Mouse (Mus musculus) CH12F3 (cell line): ENCODE results near the gene Alg9.

Source experiments
- in situ Hi-C: fragments of 300-500 bp; cut with MboI; formaldehyde crosslinking; loops from 2 replicates; pipeline ENCODE4 v1.14.3; 2020; ENCODE audit warnings: low sequenced_read_pairs

The Alg9 gene

GRCm38 (mm10) chr9:50774991-50775612 lies at the start of gene Alg9, which contains the start of gene 1110032A03Rik:
TSS of gene Alg9 (plus strand) at chr9:50775019.
TSS of gene 1110032A03Rik (minus strand) at chr9:50775520.
- in situ Hi-C loops, result no loop called here

- in situ Hi-C loops, result no loop called here
These were observed 48.8 kb upstream of the Alg9 start for GRCm38 (mm10) chr9:50725921-50726590.

- in situ Hi-C loops, result no loop called here
These were observed 47.5 kb upstream of the Alg9 start for GRCm38 (mm10) chr9:50727171-50727924.

GRCm38 (mm10) chr9:50727925-50728651 lies 46.7 kb upstream of the Alg9 start:
- in situ Hi-C loops, result no loop called here

GRCm38 (mm10) chr9:50729600-50729999 lies 45.2 kb upstream of the Alg9 start:
- in situ Hi-C loops, result no loop called here

DNA sequence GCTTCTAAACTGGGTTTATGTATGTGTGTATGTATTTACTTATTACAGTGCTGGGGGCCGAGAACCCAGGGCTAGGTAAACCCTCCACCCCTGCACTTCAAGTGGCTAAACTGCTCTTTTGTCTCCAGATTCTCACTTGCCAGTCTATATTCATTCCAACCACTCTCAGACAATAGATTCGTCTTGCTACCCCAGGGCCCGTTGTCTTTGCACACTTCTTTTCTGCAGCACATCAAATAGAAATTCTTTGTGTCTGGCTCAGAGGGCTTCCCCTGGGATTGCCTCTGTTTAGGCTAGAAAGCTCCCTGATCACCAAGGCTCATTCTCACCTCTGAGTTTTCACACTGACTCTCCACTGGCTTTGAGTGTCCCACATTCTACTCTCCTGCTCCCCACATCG lies 42.3 kb upstream of the Alg9 start:
- in situ Hi-C loops, result no loop called here

DNA sequence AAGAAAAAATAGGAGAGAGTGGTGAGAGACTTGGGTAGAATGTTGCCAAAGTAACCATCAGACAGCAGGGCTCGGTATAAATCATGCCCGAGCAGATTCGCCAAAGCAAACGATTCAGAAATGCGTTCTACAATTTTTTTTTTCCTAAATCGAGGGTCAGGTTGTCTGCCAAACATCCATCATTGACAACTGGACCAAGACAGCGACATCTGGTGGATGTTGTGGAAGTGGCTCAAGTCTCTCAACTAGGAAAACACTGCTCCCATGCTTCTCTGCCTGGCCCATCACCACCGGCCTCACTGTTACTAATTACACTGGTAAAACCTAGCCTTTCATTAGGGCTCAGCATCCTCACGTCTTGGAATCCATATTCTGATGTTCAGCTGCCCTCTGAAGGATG lies 39.8 kb upstream of the Alg9 start:
- in situ Hi-C loops, result no loop called here

DNA sequence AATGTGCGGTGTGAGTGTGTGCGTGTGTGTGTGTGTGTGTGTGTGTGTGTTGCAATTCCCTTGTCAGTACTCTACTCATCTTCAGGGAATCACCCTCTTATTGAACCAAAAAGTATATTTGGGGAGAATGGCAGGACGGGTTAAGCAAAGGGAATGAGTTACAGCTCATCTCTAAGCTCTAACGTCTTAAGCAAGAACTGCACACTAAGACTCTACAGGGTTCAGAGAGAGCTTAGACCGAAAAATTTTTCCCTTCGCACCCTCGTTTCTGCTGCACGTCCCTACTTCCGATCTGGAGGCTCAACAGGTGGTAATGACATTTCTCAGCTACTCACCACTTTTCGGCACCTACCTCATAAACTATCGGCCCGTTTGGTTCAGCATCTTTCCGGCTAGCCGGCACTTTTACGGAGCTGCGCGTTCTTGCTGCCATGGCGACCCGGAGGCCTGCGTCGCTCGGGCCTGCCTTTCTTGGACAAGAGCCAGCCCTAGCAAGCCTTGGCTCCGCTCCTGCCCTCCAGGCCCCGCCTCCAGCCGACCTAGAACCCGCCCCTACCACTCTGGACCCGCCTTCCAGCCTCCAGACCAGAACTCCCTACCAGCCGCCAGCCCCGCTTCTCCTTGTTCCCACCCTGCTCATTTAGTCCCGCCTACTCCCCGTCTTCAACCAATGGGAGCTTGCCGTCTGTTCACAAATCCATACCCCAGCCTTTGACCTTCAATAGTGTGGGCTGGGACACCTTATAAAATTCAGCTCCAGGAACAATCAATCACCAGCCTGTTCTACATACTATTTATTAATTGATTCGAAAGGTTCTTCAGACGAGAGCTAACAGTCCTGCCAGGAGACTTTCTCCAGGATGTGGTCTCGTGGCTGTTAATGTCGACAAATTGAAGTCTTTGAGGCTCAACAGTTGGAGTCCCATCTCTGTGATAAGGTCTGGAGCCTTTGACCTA lies 35.6 kb upstream of the Alg9 start, which contains the start of gene Dixdc1:
Gene Dixdc1 (minus strand): TSS at position 604 of the 957 bp plus-strand sequence.
- in situ Hi-C loops, result no loop called here

DNA sequence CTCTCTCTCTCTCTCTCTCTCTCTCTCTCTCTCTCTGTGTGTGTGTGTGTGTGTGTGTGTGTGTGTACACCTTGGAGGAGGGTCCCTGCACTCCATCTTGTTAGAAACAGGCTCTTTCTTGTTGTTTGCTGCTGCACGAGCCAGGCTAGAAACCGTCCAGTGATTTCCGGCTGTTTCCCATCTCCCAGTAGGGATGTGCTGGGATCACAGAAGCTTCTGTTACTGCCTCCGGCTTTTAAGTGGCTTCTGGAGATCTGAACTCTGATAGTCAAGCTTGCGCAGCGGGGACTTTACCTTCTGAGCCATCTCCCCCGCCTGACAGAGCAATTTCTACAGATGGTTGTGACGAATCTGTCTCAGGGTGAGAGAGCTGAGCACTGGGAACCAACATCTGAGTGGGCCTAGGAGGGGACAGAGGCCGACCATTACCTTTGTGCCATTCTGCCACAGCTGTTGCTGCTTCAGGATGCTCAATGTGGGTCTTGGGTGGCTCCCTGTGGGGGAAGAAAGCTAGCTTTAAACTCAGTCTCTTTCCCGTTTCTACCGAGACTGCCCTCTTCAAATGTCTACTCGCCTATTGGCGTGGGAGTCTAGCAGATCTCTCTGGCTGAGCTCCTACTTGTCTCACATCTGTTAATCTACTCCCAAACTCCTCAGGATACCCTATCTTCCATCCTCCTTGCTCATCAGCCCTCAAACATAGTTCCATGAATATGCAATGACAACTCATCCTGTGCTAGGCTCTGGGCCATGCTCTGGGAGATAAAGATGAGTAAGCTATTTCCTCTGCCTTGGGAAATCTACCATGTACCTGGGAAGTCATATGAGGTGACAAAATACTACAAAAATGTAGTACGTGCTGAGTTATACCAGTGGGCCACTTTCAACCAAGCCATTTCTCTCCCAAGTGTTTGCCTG lies 33.7 kb upstream of the Alg9 start:
- in situ Hi-C loops, result no loop called here

- in situ Hi-C loops, result no loop called here
These were observed 32.6 kb upstream of the Alg9 start for GRCm38 (mm10) chr9:50742261-50742660.

DNA sequence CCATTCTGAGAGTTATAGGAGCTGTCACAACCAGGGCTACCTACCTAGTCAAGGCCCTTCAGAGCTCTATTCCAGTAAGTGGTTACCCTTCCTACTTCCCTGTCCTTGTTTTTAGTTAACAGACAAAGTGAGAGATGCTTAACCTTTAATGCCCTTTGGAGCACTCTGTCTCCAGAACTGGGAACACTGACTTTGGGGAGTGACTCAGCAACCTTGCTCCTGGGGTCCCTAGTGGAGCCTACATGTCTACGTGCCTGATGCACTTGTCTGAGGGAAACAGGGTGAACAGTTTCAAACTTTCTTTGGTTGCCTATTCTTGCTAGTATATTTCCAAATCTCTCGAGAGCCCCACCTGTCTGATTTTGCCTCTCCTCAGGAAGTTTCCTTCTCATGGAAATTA lies 32.1 kb upstream of the Alg9 start:
- in situ Hi-C loops, result no loop called here

- in situ Hi-C loops, result no loop called here
These were observed 29.0 kb upstream of the Alg9 start for GRCm38 (mm10) chr9:50745806-50746205.

- in situ Hi-C loops, result no loop called here
These were observed 28.6 kb upstream of the Alg9 start, which contains the start of gene 2310030G06Rik for GRCm38 (mm10) chr9:50746214-50746677. TSS of gene 2310030G06Rik (minus strand) at chr9:50746536.

DNA sequence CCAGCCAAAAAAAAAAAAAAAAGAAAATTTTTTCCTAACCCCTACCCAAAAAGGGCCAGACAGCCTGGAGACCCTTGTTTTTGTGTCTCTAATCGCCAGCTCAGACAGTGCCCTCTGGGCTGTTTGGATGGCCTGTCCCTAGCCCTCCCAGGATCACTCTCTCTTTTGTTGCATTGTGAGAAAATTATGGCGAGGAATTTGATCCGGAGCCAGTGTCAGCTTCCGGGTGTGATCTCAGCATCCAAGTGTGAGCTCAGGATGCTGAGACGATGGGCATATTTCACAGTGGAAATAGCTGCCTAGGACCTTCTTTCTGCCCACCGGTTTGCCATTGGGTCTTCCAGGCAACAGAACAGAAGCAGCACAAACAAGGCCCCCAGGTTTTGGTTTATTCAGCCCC lies 24.1 kb upstream of the Alg9 start:
- in situ Hi-C loops, result no loop called here

GRCm38 (mm10) chr9:50751323-50751722 lies 23.5 kb upstream of the Alg9 start, which contains the start of gene Cryab:
TSS of gene Cryab (plus strand) at chr9:50751325.
- in situ Hi-C loops, result no loop called here

- in situ Hi-C loops, result no loop called here
These were observed 22.7 kb upstream of the Alg9 start, which contains the start of gene Hspb2 for GRCm38 (mm10) chr9:50752054-50752602. TSS of gene Hspb2 (minus strand) at chr9:50752354.

DNA sequence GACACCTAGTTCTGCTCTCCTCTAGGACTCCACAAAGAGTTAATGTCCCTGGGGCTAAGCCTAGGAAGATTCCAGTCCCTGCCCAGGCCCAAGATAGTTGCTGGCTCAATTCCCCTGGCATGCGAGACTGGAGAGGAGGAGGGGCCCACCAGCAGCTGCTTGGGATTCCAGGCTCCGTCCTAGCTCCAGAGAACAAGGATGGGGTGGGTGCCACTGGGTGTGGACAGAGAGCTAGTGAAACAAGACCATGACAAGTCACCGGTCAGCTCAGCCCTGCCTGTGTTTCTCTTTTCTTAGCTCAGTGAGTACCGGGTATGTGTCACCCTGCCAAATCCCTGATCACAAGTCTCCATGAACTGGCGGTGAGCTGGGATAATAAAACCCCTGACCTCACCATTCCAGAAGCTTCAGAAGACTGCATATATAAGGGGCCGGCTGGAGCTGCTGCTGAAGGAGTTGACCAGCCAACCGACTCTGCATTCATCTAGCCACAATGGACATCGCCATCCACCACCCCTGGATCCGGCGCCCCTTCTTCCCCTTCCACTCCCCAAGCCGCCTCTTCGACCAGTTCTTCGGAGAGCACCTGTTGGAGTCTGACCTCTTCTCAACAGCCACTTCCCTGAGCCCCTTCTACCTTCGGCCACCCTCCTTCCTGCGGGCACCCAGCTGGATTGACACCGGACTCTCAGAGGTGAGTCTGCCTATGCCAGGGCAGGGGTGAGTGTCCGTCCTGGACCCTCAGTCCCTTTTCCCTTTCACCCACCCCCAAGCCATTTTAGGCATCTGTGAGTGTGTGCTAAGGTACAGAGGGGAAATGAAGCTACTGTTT lies 21.8 kb upstream of the Alg9 start:
- in situ Hi-C loops, result no loop called here
